Mouse (Mus musculus): ENCODE data around the gene Six4. TPM values are rescaled to one million over a fixed set of nuclear protein-coding genes. Genes with fewer than 3 reads are reported as not detected.

Six4 gene
- total and polyA plus RNA-seq, 2 experiments from 2014 or later, result 0.13 to 0.43 TPM

DNA sequence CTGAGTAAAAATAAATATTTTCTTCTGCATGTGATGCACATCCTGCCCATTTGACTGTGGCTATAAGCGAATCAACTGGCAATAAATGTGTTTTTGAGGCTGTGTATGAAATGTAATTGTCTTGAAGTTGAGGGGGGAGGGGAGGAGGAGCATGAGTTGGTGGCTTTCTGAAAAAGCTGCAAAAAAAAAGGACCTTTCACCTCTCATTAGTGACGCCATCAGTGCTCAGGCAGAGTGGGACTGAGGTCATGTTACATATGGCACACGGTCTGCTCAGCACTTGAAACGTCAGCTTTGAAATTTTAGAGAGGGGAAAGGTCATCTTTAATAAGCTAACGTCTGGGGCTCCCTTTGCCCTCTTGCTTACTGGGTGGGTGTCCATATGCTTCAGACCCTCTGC is 57.8 kb downstream of the Six4 start:
- TF ChIP-seq CTCF (IDR thresholded peaks at IDR 0.05; ENCODE audit: low read depth), result no peak
- H3K9me3 ChIP-seq (ENCODE audit: low read length), result no peaks in the 10 kb centered on the region

GRCm38 (mm10) chr12:73054576-73055185 is 58.6 kb downstream of the Six4 start:
- no peaks in the 10 kb centered on the region for H3K9me3 ChIP-seq (ENCODE audit: low read length)
- peaks cover 82% of the 10 kb centered on the region for H3K27me3 ChIP-seq (ENCODE audit: insufficient read depth, low read length)
- H3K4me1 ChIP-seq (ENCODE audit: insufficient read depth), result no peaks in the 10 kb centered on the region
- 11% methylated on average over 15 of the region's 15 CpGs for WGBS
- H3K4me3 ChIP-seq (ENCODE audit: low read depth, low read length), result no peak overlapping the region
- no peak overlapping the region for H3K9ac ChIP-seq
- no peaks in the 10 kb centered on the region for H3K36me3 ChIP-seq (ENCODE audit: insufficient read depth)
- H3K27ac ChIP-seq (ENCODE audit: low read depth, low read length), result no peak overlapping the region
- ATAC-seq (no peak), DNase-seq (peak; percentile 32)
- no peak for TF ChIP-seq CTCF (IDR thresholded peaks at IDR 0.05; ENCODE audit: low read depth)
- H3K4me2 ChIP-seq (ENCODE audit: low read depth), result no peak overlapping the region

More for the DNA sequence above, 57.8 kb downstream of the Six4 start:
- H3K9ac ChIP-seq, result no peak overlapping the region
- no peaks in the 10 kb centered on the region for H3K4me1 ChIP-seq (ENCODE audit: insufficient read depth)
- no peak overlapping the region for H3K4me2 ChIP-seq (ENCODE audit: low read depth)
- DNase-seq (no peak), ATAC-seq (no peak)
- H3K36me3 ChIP-seq (ENCODE audit: insufficient read depth), result no peaks in the 10 kb centered on the region
- H3K27ac ChIP-seq (ENCODE audit: low read depth, low read length), result no peak overlapping the region
- 14% methylated on average over 5 of the region's 5 CpGs for WGBS
- peaks cover 75% of the 10 kb centered on the region for H3K27me3 ChIP-seq (ENCODE audit: insufficient read depth, low read length)
- H3K4me3 ChIP-seq (ENCODE audit: low read depth, low read length), result no peak overlapping the region

GRCm38 (mm10) chr12:73053668-73054241 is 59.5 kb downstream of the Six4 start, which contains the start of gene Six1:
Six1 (minus strand) TSS chr12:73053887.
- peaks cover 92% of the 10 kb centered on the region for H3K27me3 ChIP-seq (ENCODE audit: insufficient read depth, low read length)
- TF ChIP-seq CTCF (IDR thresholded peaks at IDR 0.05; ENCODE audit: low read depth), result peak; percentile 10; the same call in 1 of the 2 replicates
- no peaks in the 10 kb centered on the region for H3K4me1 ChIP-seq (ENCODE audit: insufficient read depth)
- no peaks in the 10 kb centered on the region for H3K36me3 ChIP-seq (ENCODE audit: insufficient read depth)
- H3K4me2 ChIP-seq (ENCODE audit: low read depth), result peak within 1 kb of the TSS; percentile 44
- DNase-seq, result peak; percentile 9
- no peaks in the 10 kb centered on the region for H3K9me3 ChIP-seq (ENCODE audit: low read length)
- H3K4me3 ChIP-seq (ENCODE audit: low read depth, low read length), result peak within 1 kb of the TSS; percentile 26
- 2% methylated on average over 42 of the region's 42 CpGs for WGBS
- peak; percentile 34 for ATAC-seq
- H3K27ac ChIP-seq (ENCODE audit: low read depth, low read length), result no peak within 1 kb of the TSS
- H3K9ac ChIP-seq, result no peak within 1 kb of the TSS

- H3K4me3 ChIP-seq (ENCODE audit: low read depth, low read length), result no peak overlapping the region
- TF ChIP-seq CTCF (IDR thresholded peaks at IDR 0.05; ENCODE audit: low read depth), result no peak
- H3K4me1 ChIP-seq (ENCODE audit: insufficient read depth), result no peaks in the 10 kb centered on the region
- H3K4me2 ChIP-seq (ENCODE audit: low read depth), result peak overlapping the region; percentile 44; the same call in 1 of the 2 replicates
- H3K9ac ChIP-seq, result no peak overlapping the region
- ATAC-seq, result no peak; the same call in 1 of the 2 replicates
- no peaks in the 10 kb centered on the region for H3K9me3 ChIP-seq (ENCODE audit: low read length)
- peak; percentile 68 for DNase-seq
- no peak overlapping the region for H3K27ac ChIP-seq (ENCODE audit: low read depth, low read length)
- no peaks in the 10 kb centered on the region for H3K36me3 ChIP-seq (ENCODE audit: insufficient read depth)
- peaks cover 94% of the 10 kb centered on the region for H3K27me3 ChIP-seq (ENCODE audit: insufficient read depth, low read length)
- 2% methylated on average over 34 of the region's 34 CpGs for WGBS
These were observed 60.3 kb downstream of the Six4 start for GRCm38 (mm10) chr12:73052651-73053591.

GRCm38 (mm10) chr12:73052036-73052650 is 61.1 kb downstream of the Six4 start:
- DNase-seq (no peak), ATAC-seq (no peak)
- no peak overlapping the region for H3K4me3 ChIP-seq (ENCODE audit: low read depth, low read length)

GRCm38 (mm10) chr12:73050811-73051580 is 62.3 kb downstream of the Six4 start:
- Histone ChIP-seq H3K27ac (ENCODE audit: low read depth, low read length) (no peak overlapping the region), H3K4me1 (ENCODE audit: insufficient read depth) (no peaks in the 10 kb centered on the region), H3K4me3 (ENCODE audit: low read depth, low read length) (no peak overlapping the region), H3K4me2 (ENCODE audit: low read depth) (no peak overlapping the region), H3K9me3 (ENCODE audit: low read length) (no peaks in the 10 kb centered on the region), H3K9ac (no peak overlapping the region), H3K36me3 (ENCODE audit: insufficient read depth) (no peaks in the 10 kb centered on the region), H3K27me3 (ENCODE audit: insufficient read depth, low read length) (peaks cover 95% of the 10 kb centered on the region)
- WGBS, result 1% methylated on average over 15 of the region's 15 CpGs
- no peak for ATAC-seq
- no peak for TF ChIP-seq CTCF (IDR thresholded peaks at IDR 0.05; ENCODE audit: low read depth)
- peak; percentile 25 for DNase-seq

More at GRCm38 (mm10) chr12:73052036-73052650, 61.1 kb downstream of the Six4 start:
- Histone ChIP-seq H3K36me3 (ENCODE audit: insufficient read depth) (no peaks in the 10 kb centered on the region), H3K27me3 (ENCODE audit: insufficient read depth, low read length) (peaks cover 95% of the 10 kb centered on the region), H3K4me2 (ENCODE audit: low read depth) (no peak overlapping the region), H3K27ac (ENCODE audit: low read depth, low read length) (no peak overlapping the region), H3K9me3 (ENCODE audit: low read length) (no peaks in the 10 kb centered on the region), H3K4me1 (ENCODE audit: insufficient read depth) (no peaks in the 10 kb centered on the region), H3K9ac (no peak overlapping the region)
- 1% methylated on average over 19 of the region's 19 CpGs for WGBS
- TF ChIP-seq CTCF (IDR thresholded peaks at IDR 0.05; ENCODE audit: low read depth), result no peak

Measured in forebrain, postnatal 0 days (tissue).